Mouse (Mus musculus) lung, postnatal 14 days (tissue): Measurements from ENCODE around the gene Zc3h6.

Experiments
- DNase-seq: peaks from one replicate; pipeline ENCODE4 v3.0.0; 2021

The Zc3h6 gene

DNA sequence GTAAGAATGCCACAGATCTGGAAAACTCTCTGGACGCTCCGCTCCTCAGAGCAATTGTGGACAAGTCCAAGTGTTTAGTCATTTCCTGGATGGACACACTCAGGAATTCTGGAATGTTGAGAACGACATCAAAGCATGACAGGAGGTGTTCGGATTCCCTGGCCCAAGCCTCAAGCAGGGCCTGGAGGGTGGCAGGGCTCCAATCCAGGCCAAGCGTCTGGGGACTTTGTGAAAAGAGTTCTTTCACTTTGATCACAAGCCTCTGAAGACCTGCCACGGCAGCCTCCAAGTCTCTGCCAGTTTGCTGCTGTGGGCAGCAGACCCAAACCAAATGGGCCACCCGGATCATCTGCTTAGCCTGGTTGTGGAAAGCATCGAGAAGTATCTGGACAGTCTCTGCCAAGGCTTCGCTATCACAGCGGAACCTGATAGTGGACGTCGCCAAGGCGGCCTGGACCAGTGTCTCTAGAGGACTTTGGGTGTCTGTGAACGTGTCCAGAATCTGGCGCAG, 71.3 kb downstream of the Zc3h6 start:
- peak; percentile 9 for DNase-seq

DNA sequence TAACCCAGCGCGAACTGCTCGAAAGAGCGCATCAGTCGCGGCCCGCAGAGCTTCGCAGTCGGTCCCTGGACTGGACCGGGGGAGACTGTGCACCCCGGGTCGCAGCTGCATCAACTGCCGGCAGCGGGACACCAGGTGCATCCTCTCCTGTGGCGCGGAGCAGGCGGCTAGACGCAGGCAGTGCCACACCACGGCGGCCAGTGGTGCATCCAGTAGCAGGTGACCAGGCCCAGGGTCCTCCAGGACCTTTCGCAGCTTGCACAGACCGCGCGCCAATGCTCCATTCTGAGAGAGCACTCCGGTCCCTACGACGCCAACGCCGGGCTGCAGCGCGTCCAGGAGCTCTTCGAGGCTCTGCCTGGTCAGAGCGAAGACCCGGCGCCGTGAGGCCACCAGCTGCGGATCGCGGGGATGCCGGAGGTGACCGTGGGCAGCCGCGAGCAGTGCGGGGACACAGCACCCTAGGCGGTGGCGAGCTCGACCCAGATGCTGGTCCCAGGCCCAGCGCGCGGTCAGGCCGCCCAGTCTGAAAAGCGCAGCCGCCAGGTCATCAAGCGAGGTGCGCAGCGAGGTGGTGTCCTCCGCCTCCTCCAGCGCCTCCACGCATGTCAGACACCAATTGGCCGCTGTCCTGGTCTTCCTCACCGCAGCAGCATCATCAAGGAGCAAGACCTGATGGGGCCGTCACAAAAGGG, 71.9 kb downstream of the Zc3h6 start:
- DNase-seq: peak; percentile 14

DNA sequence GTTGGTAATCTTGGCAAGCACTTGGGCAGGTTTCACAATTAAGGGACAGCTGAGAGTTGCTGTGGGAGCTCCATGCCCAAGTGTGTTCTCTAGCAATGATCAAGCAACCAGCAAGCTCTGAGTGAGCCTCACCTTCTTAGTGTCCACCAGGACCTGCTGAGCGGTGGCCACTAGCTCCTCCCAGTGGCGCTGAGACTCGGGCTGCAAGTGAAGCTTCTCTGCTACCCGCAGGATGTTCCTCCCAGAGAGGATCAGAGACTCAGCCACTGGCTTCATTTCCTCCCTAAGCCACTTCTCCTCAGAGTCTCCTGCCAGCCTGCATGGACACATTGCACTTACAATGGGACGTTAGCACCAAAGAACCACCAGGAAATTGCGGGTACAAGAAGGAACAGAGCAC, 73.4 kb downstream of the Zc3h6 start:
- peak; percentile 28 for DNase-seq

GRCm38 (mm10) chr2:129046172-129046845, 79.1 kb downstream of the Zc3h6 start:
- DNase-seq: peak; percentile 38

DNA sequence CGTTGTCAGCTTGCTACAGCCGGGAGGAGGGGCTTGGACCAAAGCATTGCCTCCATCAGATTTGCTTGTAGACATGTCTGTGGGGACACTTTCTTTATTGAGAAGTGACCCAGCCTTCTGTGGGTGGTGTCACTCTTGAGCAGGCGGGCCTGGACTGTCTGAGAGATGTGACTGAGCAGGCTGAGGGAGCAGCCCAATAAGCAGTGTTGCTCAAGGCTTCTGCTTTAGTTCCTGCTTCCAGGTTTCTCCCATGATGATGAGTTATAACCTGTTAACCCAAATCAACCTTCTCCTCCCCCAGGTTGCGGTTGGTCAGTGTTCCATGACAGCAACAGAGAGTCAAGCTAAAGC, 79.6 kb downstream of the Zc3h6 start:
- DNase-seq: no peak

GRCm38 (mm10) chr2:129047811-129048210, 80.6 kb downstream of the Zc3h6 start, which contains the start of gene Vinac1:
Gene Vinac1 (minus strand): TSS chr2:129048172.
- no peak for DNase-seq

- no peak for DNase-seq
Measured at GRCm38 (mm10) chr2:129052451-129052983, 85.3 kb downstream of the Zc3h6 start.

DNA sequence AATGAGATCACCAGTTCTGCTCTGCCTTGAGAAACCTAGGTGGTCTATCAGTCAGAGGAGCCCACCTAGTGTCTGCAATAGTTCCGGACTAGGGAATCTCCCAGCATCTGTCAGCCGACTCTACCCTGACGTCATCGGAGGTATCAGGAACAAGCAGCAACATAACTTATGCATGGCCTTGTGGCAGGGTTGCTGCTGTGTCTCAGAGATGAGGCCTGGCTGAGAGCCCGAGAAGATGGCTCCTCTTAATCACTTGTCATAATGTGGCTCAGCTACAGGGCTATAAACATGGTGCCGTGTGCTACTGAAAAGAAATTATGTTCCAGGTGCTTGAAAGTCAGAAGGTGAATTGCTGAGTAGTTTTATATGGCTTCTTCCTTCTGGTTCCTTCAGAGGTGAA, 88.5 kb downstream of the Zc3h6 start:
- no peak for DNase-seq

- DNase-seq: peak; percentile 38
Measured at GRCm38 (mm10) chr2:129056597-129056996, 89.4 kb downstream of the Zc3h6 start.

DNA sequence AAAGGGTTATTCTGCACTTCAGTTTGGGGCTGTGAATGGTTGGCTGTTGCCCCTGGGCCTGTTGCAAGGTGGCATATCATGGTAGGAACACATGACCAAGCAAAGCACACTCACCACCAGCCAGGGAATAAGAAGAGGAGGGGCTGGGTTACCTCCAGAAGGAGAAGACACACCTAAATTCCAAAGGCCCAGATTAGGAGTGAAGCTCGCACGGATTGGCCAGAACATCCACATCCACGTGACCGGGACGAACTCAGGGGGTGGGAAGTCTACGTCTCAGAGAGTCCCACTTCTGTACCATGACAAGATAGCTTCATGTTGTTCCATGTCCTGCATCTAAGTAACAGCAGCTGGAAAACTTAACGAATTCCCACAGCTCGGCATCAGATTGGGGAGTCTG, 90.1 kb downstream of the Zc3h6 start:
- DNase-seq: no peak

DNA sequence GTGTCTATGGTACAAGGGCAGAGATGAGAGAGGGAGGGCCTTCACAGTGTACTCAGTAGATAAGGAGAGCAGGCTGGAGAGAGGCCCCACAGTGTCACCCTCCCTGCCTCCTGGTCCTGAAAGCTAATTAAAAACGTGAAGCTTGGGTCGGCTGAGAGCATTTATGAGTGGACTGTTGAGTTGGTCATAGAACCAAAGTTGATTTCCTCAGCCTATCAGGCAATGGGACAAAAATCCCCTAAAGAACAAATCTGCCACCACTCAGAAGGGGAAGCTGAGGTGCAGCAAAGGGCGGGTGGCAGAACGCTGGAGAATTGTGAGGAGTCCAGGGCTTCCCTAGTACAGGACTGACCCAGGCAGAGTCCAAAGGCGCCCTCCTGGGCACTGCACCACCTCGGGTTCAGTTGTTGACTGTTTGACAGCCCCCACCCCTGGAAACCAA, 90.7 kb downstream of the Zc3h6 start:
- no peak for DNase-seq

- no peak for DNase-seq
Measured at GRCm38 (mm10) chr2:129061456-129062059, 94.4 kb downstream of the Zc3h6 start.

- DNase-seq: peak; percentile 82
Measured at GRCm38 (mm10) chr2:129065437-129066282, 98.5 kb downstream of the Zc3h6 start, which contains the start of gene Ttl. Gene Ttl (plus strand): TSS chr2:129065942.

DNA sequence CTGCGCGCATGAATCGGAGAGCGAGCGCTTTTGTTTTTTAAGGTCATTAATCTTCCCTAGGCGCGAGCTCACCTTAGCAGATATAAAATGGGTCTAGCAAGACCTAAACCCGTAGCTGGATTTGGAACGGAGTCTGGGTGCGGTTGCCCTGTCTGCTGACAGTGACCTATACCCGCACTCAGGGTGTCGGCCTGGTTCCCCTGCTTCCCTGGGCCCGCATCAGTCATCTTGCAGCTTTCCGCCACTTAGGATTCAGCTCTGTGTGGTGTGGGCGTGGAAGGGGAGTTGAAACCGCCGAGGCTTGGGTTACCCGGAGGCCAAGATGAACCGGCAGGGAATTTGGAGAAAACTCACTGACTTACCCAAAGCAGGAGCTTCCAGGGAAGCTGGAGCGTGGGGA, 99.1 kb downstream of the Zc3h6 start:
- DNase-seq: peak; percentile 42
